28 mouse cellular contexts compared by ENCODE assay signal in genomic region chr10:10580811-10581210, GRCm38 (mm10).
"Had no signal": no experiment of that assay in that cellular context is flagged by ENCODE, and none has a peak within 500 bp of the region (broad histone marks: within the 10 kb centered on the region; RNA-seq: fewer than 3 reads in every experiment).

No protein-coding gene starts in this region.

- H3K27me3 ChIP-seq: limb, embryonic 12.5 days; limb, embryonic 13.5 days; limb, embryonic 15.5 days; liver, embryonic 12.5 days; liver, embryonic 13.5 days; liver, embryonic 15.5 days; lung, embryonic 15.5 days; megakaryocyte, embryonic 14.5 days; midbrain, embryonic 12.5 days; midbrain, embryonic 13.5 days; midbrain, embryonic 15.5 days; neural tube, embryonic 12.5 days had no signal

- H3K4me1 ChIP-seq: limb, embryonic 10.5 days; limb, embryonic 12.5 days; limb, embryonic 13.5 days; limb, embryonic 15.5 days; liver, embryonic 12.5 days; liver, embryonic 13.5 days; liver, embryonic 15.5 days; lung, embryonic 15.5 days; megakaryocyte, embryonic 14.5 days; midbrain, embryonic 10.5 days; midbrain, embryonic 12.5 days; midbrain, embryonic 13.5 days; midbrain, embryonic 15.5 days; neural tube, embryonic 12.5 days had no signal

- H3K4me3 ChIP-seq: left cerebral cortex, adult 2 months; limb, embryonic 10.5 days; limb, embryonic 12.5 days; limb, embryonic 13.5 days; limb, embryonic 15.5 days; liver, embryonic 12.5 days; liver, embryonic 13.5 days; liver, embryonic 15.5 days; lung, embryonic 15.5 days; megakaryocyte, embryonic 14.5 days; midbrain, embryonic 10.5 days; midbrain, embryonic 12.5 days; midbrain, embryonic 13.5 days; midbrain, embryonic 15.5 days; myocyte; neural tube, embryonic 12.5 days had no signal

- H3K9ac ChIP-seq: limb, embryonic 12.5 days; limb, embryonic 13.5 days; limb, embryonic 15.5 days; liver, embryonic 12.5 days; liver, embryonic 13.5 days; liver, embryonic 14.5 days; liver, embryonic 15.5 days; liver, postnatal 0 days; lung, embryonic 14.5 days; lung, embryonic 15.5 days; midbrain, embryonic 12.5 days; midbrain, embryonic 13.5 days; midbrain, embryonic 15.5 days; neural tube, embryonic 12.5 days had no signal

- H3K27ac ChIP-seq: left cerebral cortex, adult 2 months; limb, embryonic 10.5 days; limb, embryonic 12.5 days; limb, embryonic 13.5 days; limb, embryonic 15.5 days; liver, embryonic 12.5 days; liver, embryonic 13.5 days; liver, embryonic 14.5 days; liver, embryonic 15.5 days; lung, embryonic 15.5 days; macrophage; midbrain, embryonic 10.5 days; midbrain, embryonic 12.5 days; midbrain, embryonic 13.5 days; midbrain, embryonic 15.5 days; neural tube, embryonic 12.5 days had no signal

- H3K36me3 ChIP-seq: limb, embryonic 10.5 days; limb, embryonic 12.5 days; limb, embryonic 13.5 days; limb, embryonic 15.5 days; liver, embryonic 12.5 days; liver, embryonic 13.5 days; liver, embryonic 15.5 days; lung, embryonic 15.5 days; midbrain, embryonic 10.5 days; midbrain, embryonic 12.5 days; midbrain, embryonic 13.5 days; midbrain, embryonic 15.5 days; neural tube, embryonic 12.5 days had no signal

- DNase-seq: left cerebral cortex, postnatal 4 days; liver, embryonic 13.5 days; liver, postnatal 0 days; lung, adult 18-20 months; lung, adult 2 months; lung, embryonic 14.5 days; lung, postnatal 10 days; lung, postnatal 14 days; lung, postnatal 36 days; lung, postnatal 4 days; midbrain, embryonic 14.5 days had no signal
